16 mouse cellular contexts compared by ENCODE assay signal in genomic region chr6:87103314-87103713, GRCm38 (mm10). TPM values are rescaled to one million over a fixed set of nuclear protein-coding genes. Genes with fewer than 3 reads are reported as not detected.
"Had no signal": no experiment of that assay in that cellular context is flagged by ENCODE, and none has a peak within 500 bp of the region (broad histone marks: within the 10 kb centered on the region; RNA-seq: fewer than 3 reads in every experiment).

No protein-coding gene starts in this region.

- H3K27me3 ChIP-seq: liver, embryonic 15.5 days; stomach, embryonic 15.5 days had no signal

- H3K27ac ChIP-seq: layer of hippocampus, adult 2 months; liver, embryonic 15.5 days; stomach, embryonic 15.5 days had no signal

- DNase-seq: kidney, adult 11 months; kidney, postnatal 10 days; lung, adult 2 months; right cerebral cortex, postnatal 14 days; thymus, adult 2 months; thymus, postnatal 25 days had no signal

- ATAC-seq: lung, postnatal 0 days; midbrain, embryonic 16.5 days had no signal

- H3K4me3 ChIP-seq: layer of hippocampus, adult 2 months; liver, embryonic 15.5 days; stomach, embryonic 15.5 days had no signal

- H3K9me3 ChIP-seq: liver, embryonic 15.5 days; stomach, embryonic 15.5 days had no signal

- H3K9ac ChIP-seq: liver, embryonic 15.5 days; stomach, embryonic 15.5 days had no signal

- H3K4me2 ChIP-seq: liver, embryonic 11.5 days; liver, embryonic 15.5 days; stomach, embryonic 15.5 days had no signal

- H3K36me3 ChIP-seq: liver, embryonic 15.5 days; stomach, embryonic 15.5 days had no signal

RNA-seq across cellular contexts. Expression of gene D6Ertd527e, which starts 1.2 kb away (rescaled TPM):
- total RNA-seq: layer of hippocampus, adult 2 months; layer of hippocampus, postnatal 10 days; left cerebral cortex, postnatal 36 days; megakaryocyte progenitor cell, adult 5-6 weeks had no signal
- polyA plus RNA-seq: liver, embryonic 15.5 days; neural tube, embryonic 14.5 days had no signal
